Mouse (Mus musculus) B cell, adult 2 months (primary cell): Measurements from ENCODE around the gene Ttll11.

Experiments
- DNase-seq, 2 experiments: peaks; one replicate each; pipeline ENCODE4 v3.0.0; 2022

The Ttll11 gene

GRCm38 (mm10) chr2:35979644-35980021 lies at the start of gene Ttll11:
TSS of gene Ttll11 (minus strand) at chr2:35979913.
- DNase-seq: peak; percentile 91 to 92

GRCm38 (mm10) chr2:36023291-36023690 lies 43.6 kb upstream of the Ttll11 start:
- no peak for DNase-seq

DNA sequence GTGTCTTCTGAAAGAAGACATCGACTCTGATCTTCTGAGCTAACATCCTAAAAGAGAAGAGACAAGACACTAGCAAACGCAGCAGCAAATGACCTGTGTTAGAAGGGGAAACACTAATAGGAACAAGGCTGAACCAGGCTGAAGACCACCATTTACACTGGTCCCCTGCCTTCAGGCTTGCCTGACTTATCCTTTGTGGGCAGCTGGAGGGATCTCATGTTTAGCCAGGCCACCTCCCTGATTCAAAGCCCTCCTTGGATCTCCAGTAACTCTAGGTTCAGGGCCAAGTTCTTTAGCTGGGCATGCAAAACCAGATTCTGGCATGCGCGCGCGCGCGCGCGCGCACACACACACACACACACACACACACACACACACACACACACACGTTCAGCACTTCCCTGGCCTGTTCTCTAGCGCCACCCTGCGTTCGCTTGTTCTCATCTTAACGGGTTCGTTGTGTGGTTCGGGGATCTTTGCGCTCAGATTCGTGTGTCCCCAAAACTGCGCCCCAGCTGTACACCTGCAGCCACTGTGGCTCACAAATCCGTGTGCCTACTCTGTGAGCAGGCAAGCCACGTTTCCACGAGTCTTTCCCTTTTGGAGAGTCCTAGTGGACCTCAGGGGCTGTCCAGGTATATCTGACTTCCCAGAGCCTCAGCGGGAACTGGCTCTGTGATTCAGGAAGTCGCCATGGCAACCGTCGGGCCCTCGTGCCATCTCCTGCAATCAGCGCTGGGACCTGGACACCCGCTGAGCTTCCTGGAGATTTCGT lies 41.9 kb upstream of the Ttll11 start:
- DNase-seq: peak; percentile 55 to 58

GRCm38 (mm10) chr2:36013010-36013409 lies 33.3 kb upstream of the Ttll11 start:
- no peak for DNase-seq

DNA sequence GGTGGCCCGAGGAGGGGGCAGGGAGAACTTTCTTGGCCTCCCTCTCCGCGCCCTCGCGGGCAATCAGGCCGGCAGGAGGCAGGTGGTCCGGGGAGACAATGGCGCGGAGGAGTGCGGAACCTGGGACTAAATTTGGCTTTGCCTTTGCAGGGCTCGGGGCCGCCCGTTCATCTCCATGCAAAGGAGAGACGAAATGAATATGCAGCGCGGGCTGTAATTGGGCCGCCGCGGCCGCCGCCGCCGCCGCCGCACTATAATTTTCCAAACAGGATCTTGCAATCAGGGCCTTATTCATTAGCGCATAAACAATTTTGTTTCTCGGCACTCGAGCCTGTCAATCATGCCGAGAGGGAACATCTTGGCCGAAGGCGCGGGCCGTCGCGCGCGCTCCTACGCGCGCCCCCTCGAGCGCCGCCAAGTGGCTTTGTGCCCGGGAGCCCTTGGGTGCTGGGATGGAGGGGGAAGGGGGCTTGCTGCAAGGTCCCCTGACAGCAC lies 31.7 kb upstream of the Ttll11 start:
- DNase-seq: no peak

DNA sequence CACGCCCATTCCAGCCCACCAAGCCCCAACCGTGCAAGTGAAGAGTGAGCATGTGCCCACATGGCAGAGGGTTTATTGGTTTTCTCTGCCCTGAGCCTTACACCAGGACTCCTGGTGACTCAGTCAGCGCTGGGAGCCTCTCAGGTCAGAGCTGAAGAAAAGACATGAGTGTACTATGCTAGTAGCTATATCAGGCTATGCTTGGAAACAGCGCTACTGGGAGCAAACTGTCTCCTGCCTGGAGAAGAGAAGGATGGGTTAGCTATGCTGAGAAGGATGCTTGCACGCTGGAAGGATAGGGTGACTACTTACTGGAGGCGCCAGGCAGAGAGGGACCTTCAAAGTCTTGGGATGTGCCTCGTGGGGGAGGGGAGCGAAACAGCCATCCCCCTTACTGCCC lies 30.9 kb upstream of the Ttll11 start:
- no peak for DNase-seq

DNA sequence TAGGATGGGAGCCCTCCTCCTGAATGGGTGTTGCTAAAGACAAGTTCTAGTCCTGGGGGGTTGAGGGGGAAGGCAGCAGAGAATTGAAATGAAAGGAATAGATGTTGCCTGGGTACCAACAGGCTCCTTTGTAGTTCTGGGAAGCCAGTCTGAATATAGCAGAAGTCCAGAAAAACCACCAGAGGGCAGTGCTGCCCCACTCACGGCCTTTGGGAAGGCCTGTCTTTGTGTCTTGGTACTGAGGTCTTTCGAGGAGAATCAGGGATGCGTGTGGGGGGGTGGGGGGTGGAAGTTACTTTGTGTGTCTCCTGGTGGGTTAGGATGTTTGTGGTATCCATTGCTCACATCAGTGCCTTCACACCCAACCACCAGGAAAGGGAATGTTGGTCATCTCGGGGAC lies 29.7 kb upstream of the Ttll11 start:
- peak; percentile 73 to 74 for DNase-seq

DNA sequence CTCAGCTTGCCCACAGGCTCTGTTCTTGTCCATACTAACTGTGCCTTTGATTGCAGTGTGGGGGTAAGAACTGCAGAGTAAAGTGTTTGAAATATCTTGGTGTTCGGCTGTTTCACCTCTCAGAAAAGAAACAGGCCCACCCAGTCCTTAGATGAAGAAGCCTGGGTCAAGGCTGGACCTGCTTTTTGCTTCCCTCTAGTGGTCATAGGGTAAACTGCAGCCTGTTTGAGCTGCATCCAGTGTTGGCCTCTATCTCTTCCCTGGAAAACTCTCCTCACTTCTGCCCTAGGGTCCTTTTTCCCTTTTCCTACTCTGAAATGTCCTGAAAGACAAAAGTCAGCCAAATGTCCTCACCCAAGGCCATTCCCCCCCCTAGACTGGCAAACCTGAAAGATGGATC lies 28.4 kb upstream of the Ttll11 start:
- peak; percentile 53 to 56 for DNase-seq

DNA sequence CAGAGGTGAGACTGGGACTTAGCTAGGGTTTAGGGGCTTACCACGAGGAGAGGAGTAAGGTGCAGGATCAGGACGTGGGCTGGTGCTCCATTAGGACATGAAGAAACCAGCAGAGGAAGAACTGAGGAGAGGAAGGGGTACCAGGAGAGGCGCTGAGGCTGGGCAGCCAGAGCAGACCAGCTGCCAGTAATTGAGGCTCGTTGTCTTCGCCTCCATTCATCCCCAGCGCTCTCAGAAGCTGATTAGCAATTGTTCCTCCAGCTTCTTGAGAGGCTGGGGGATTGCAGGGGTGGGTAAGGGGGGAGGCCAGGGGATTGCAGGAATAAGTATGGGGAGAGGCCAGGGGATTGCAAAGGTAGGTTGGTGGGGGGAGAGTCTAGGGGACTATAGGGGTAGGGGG lies 22.5 kb upstream of the Ttll11 start:
- no peak for DNase-seq

- no peak for DNase-seq
These were observed 20.7 kb upstream of the Ttll11 start for GRCm38 (mm10) chr2:36000390-36000789.

DNA sequence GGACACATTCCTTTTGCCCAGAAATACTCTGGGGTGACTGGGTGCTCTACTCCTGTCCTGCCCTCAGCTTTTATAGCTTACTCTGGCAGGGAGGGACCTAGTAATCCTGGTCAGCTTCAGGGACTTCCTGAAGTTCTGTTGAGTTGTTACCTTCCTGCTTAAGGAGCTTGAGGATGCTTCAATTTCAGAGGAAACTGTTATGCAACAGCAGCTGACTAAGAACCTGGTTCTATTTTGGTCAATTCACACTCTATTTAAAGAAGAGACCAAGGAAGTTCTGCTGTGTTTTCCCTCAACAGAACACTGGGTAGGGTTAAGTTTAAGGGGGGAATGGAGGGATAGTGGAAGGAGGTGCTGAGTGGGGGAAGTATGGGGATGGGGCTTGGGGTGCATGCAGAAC lies 19.5 kb upstream of the Ttll11 start:
- no peak for DNase-seq

DNA sequence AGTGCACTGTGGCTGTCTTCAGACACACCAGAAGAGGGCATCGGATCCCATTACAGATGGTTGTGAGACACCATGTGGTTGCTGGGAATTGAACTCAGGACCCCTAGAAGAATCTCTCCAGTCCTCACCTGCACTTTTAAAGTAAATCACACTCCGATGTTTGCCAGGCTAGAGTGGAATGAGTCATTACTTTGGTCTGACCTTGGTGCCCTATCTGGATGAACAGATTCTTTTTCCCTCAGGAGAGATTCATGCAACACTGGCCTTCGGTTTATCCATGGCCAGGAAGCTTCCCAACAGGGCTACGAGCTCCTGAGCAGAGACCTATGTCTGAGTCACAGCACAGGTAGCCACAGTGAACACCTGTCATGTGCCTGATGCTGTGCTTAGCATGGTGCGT lies 18.7 kb upstream of the Ttll11 start:
- no peak for DNase-seq

DNA sequence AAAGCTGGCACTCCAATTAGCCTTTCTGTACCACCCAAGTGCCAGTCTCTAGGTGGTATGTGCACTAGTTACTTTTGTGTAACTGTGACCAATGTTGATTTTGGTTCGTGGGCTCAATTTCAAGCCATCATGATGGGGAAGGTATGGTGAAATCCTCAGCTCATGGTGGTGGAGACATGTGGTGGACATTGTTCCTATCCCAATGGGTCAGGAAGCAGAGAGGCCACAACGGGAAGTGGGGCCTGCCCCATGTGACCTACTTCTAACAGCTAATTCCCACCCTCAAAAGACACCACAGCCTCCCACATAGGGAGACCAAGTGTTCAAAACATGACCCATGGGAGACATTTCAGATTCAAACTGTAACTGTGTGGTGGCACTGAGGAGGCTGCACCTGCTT lies 17.0 kb upstream of the Ttll11 start:
- DNase-seq: no peak

- DNase-seq: no peak
These were observed 14.6 kb upstream of the Ttll11 start for GRCm38 (mm10) chr2:35994303-35994702.

GRCm38 (mm10) chr2:35993481-35993880 lies 13.8 kb upstream of the Ttll11 start:
- DNase-seq: no peak

DNA sequence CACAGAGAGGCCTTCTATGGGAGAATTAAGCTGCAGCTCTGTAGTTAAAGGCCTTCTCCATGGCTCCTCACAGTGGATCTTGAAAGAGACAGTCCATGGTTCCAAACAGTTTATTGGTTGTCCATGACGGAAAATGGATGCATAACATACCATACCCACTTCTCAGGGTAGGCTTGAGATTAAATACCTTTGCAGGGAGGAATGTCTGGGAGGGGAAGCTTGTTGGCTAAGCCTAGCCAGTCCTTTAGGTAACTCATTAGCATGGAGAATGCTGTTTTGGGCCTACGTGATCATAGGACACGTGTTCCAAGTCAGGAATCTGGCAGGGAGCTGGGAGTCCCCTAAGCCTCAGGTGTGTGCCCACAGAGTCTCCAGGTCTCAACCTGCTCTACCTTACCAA lies 12.5 kb upstream of the Ttll11 start:
- no peak for DNase-seq

- DNase-seq: peak; percentile 71 to 72
These were observed 4.2 kb upstream of the Ttll11 start for GRCm38 (mm10) chr2:35983869-35984268.

- no peak for DNase-seq
These were observed 2.2 kb upstream of the Ttll11 start for GRCm38 (mm10) chr2:35981872-35982271.

- peak in 1 of 2 experiments; percentile 54 for DNase-seq
These were observed 621 bp downstream of the Ttll11 start for GRCm38 (mm10) chr2:35978941-35979643.

DNA sequence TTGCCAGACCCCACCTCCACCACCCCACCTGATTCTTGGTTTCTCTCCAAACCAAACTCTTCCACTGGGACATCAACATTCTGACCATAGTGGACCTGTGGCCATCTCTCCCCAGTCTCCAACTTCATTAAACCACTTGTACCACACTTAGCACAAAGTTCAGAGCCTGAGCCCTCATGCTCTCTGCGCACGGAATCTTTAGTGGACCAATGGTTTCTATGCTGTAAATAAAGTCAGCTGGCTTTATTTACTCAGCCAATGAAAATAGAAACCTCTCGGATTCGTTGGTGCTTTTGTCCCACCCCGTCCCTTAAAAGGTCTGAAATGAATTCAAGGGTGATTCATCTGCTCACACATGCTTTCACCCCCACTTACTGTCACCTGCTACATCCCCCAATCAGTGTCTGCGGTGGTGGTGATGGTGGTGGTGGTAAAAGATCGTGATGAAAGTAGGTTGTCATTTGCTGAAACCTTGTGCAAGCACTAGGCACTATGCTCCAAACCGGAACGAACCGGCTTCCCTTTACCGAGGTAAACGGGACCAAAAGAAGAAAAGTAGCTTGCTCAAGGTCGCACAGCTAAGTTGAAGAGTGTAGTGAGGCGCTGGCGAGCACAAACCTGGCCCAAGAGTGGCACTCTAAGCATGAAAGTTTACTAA lies 1.3 kb downstream of the Ttll11 start:
- peak; percentile 48 to 58 for DNase-seq

DNA sequence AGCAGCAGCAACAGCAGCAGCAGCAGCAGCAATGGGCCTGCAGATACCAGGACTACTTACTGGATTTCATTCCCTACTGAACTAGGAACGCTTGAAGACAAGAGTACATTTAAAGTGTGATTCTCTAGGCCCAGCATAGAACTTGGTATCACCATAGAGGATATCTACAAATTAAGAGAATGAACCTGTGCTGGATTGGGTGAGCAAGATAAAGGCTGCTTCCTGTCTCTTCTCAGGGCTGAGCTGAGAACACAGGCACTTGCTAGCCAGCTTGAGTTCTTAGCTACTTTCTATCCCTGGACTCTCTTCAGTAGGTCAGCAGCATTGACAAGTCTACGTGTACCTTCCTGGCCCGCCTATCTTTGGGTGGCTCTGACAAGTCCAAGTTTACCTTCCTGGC lies 2.0 kb downstream of the Ttll11 start:
- no peak for DNase-seq

DNA sequence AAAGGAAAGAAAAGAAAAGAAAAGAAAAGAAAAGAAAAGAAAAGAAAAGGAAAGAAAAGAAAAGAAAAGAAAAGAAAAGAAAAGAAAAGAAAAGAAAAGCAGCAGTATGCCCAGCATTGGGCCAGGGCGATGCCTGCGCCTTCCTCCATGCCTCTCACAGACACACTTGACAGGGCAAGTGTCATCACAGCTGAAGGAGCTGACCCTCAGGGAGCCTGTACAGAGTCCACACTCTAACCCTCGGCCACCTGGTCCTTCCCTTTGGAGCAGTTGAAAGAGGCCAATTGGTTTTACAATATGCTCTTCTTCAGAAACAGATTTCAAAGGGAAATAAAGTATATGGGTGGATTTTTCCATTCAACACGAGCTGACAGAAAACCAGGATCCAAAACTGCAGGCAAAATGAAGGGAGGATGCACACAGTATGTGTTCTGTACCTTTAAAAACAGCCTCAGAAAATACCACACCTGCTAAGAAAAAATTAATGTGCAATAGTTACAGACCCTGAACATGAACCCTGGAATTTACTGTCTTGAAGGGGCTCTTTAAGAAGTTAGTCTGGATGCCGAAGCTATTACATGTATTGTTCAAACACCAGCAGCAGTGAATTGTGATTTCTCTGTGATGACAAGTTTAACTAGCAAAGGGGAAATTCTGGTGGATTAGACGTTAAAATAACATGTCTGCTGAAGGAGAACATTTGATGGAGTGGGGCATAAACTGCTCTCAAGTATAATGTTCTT lies 7.3 kb downstream of the Ttll11 start:
- no peak for DNase-seq

- DNase-seq: no peak
These were observed 13.7 kb downstream of the Ttll11 start for GRCm38 (mm10) chr2:35965883-35966513.
